Mouse (Mus musculus) lung, adult 10 weeks (tissue): ENCODE results near the gene Gm7073. TPM values are rescaled to one million over a fixed set of nuclear protein-coding genes. Genes with fewer than 3 reads are reported as not detected.

Source experiments
- polyA plus RNA-seq: library from polyadenylated mRNA; stranded (reverse); fragments of 350-450 nt; fragmentation: Illumina TruSeq; extraction: RNeasy Lipid Tissue Mini Kit (QIAGEN cat#74804); gene quantifications from one replicate; pipeline ENCODE4 v1.2.3, GENCODE M21; 2014; ENCODE audit warnings: low read depth, low replicate concordance; ENCODE audit not compliant: insufficient read depth

Gene Gm7073
- not detected for polyA plus RNA-seq

GRCm38 (mm10) chrX:60539149-60539548, at the start of gene Gm7073:
Gene Gm7073 (minus strand): TSS chrX:60539249.

Other genes with a start within 250 kb of the Gm7073 start
- 5.6 TPM for gene Atp11c, start 53.4 kb upstream of the Gm7073 start, polyA plus RNA-seq